Mouse (Mus musculus): ENCODE results near the gene Tex47. TPM values are rescaled to one million over a fixed set of nuclear protein-coding genes. Genes with fewer than 3 reads are reported as not detected.

The Tex47 gene
- total RNA-seq (2021) (not detected), polyA plus RNA-seq (2012; rRNA removed) (not detected in 2 replicates)
- long read RNA-seq: 0 reads

- no peak for DNase-seq
These were observed at the start of gene Tex47 for GRCm38 (mm10) chr5:7303819-7304218. Gene Tex47, plus strand, starts transcription at chr5:7304119.

- no peak for DNase-seq
These were observed 27.1 kb upstream of the Tex47 start for GRCm38 (mm10) chr5:7276659-7277455.

GRCm38 (mm10) chr5:7284336-7284735 is 19.6 kb upstream of the Tex47 start:
- no peak for DNase-seq

GRCm38 (mm10) chr5:7302969-7303368 is 950 bp upstream of the Tex47 start:
- no peak for DNase-seq

GRCm38 (mm10) chr5:7325594-7325993 is 21.7 kb downstream of the Tex47 start:
- no peak for DNase-seq

- DNase-seq: peak; percentile 23
These were observed 40.5 kb downstream of the Tex47 start, which contains the start of gene Zfp804b for GRCm38 (mm10) chr5:7344145-7345010. Gene Zfp804b, minus strand, starts transcription at chr5:7344756.

- no peak for DNase-seq
These were observed 41.1 kb downstream of the Tex47 start for GRCm38 (mm10) chr5:7345011-7345389.

Other genes starting within 250 kb of the Tex47 start
- under 1 TPM; 0.07 to 0.09 TPM for gene Zfp804b, start 40.6 kb downstream of the Tex47 start, total RNA-seq (2021)
- 0.02 TPM in 1 of 2 replicates, not detected in the other for gene Zfp804b, start 40.6 kb downstream of the Tex47 start, polyA plus RNA-seq (2012; rRNA removed)

Data from adrenal gland, adult 2 months (tissue).